Mouse (Mus musculus): Measurements from ENCODE around the gene Glcci1.

DNA sequence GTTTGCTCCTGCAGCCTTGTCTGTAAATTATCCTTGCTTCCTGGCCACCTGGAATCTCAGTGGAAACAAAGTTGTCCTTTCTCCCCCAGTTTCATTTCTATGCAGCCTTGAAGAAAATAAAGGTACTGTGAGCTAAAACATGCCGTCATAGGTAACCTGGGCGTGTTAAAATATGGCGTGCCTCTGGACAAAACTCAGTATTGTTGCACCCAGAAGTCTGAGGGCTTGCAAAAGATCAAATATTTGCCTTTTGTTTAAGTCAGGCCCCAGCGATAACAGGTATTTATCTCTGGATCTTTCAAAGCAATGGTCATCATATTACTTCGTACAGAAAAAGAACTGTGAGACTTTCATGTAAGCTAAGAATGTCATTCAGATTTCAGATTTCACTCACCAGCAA, 43.4 kb upstream of the Glcci1 start:
- TF ChIP-seq CTCF (IDR thresholded peaks at IDR 0.05; ENCODE audit: borderline replicate concordance, insufficient read depth, low read depth, low read length) (no peak), POLR2A (IDR thresholded peaks at IDR 0.05; ENCODE audit: borderline replicate concordance, insufficient read depth, low read length) (no peak)
